Mouse (Mus musculus) MEL (cell line): ENCODE measurements around the gene Gdi2.

Source experiments
- CTCF ChIP-seq, 3 experiments: IDR thresholded peaks in 2 of 3; conservative IDR thresholded peaks in 1 of 3; 2 replicates each; pipeline ENCODE4 v1.5.1; 2011 to 2012; ENCODE audit warnings: low read length in 3 of 3, low read depth in 2 of 3, mild to moderate bottlenecking in 2 of 3, improper control_type of control experiment in 1 of 3, inconsistent platforms in 1 of 3, mixed read lengths in 1 of 3, moderate library complexity in 1 of 3; ENCODE audit not compliant: control insufficient read depth in 1 of 3, insufficient read depth in 1 of 3, poor library complexity in 1 of 3, severe bottlenecking in 1 of 3
- GABPA ChIP-seq: IDR thresholded peaks from 2 replicates; pipeline ENCODE4 v1.6.1; 2012; ENCODE audit warnings: low read depth, mild to moderate bottlenecking, inconsistent platforms, low read length, improper control_type of control experiment, moderate library complexity
- KAT2A ChIP-seq: conservative IDR thresholded peaks from 2 replicates; pipeline ENCODE4 v1.6.1; 2012; ENCODE audit warnings: low read depth, low read length, improper control_type of control experiment, inconsistent platforms
- TCF12 ChIP-seq: IDR thresholded peaks from 2 replicates; pipeline ENCODE4 v1.6.1; 2014; ENCODE audit warnings: low read depth, mild to moderate bottlenecking, inconsistent platforms, low read length, improper control_type of control experiment, moderate library complexity
- USF2 ChIP-seq, 2 experiments: IDR thresholded peaks; 2 replicates each; pipeline ENCODE4 v1.6.1; 2011 to 2012; ENCODE audit warnings: improper control_type of control experiment in 2 of 2, low read length in 2 of 2, borderline replicate concordance in 1 of 2, inconsistent platforms in 1 of 2, low read depth in 1 of 2, mild to moderate bottlenecking in 1 of 2; ENCODE audit not compliant: insufficient read depth in 1 of 2
- ZKSCAN1 ChIP-seq: IDR thresholded peaks from 2 replicates; pipeline ENCODE4 v1.6.1; 2012; ENCODE audit warnings: low read depth, mild to moderate bottlenecking, inconsistent platforms, low read length, improper control_type of control experiment, moderate library complexity

DNA sequence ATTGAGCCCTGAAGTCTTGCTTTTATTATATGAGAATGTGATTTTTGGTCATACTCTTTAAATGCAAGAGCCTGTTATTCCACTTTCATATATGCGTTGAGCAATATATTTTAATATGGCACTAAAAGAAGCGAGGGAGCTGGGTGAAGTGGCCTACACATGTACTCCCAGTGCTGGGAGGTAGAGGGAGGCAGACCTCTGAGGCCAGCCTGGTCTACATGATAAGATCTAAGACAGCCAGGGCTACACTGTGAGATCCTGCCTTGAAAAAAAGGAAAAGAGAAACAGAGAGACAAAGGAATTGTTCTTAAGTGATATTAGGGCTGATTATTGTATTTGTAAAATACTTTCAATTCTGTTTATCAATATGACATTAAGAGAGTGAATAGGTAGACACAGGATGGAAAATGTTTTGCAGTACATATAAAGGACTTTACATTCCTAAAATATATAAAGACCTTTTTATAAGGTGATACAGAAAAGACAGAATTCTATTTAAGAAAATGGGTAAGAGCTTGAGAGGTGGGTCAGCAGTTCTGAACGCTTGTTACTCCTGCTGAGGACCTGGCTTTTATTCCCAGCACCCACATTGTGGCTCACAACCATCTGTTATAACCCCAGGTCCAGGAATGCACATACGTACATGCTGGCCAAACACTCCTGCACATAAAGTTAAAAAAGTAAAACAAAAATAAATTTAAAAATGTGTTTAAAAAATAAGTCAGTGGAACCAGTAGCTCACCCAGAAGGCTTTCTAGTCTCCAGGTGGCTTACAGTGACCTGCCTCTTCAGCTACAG lies 6.4 kb downstream of the Gdi2 start:
- peak in 1 of 3 experiments; percentile 4; a peak in 1 of 6 replicates for TF ChIP-seq CTCF (IDR thresholded peaks at IDR 0.05 in 2 of 3, conservative IDR thresholded peaks at IDR 0.05 in 1 of 3; ENCODE audit: control insufficient read depth in 1 of 3, insufficient read depth in 1 of 3, low read depth in 2 of 3, low read length in 3 of 3, poor library complexity in 1 of 3, severe bottlenecking in 1 of 3)
- TF ChIP-seq GABPA: no peak
- TF ChIP-seq TCF12: no peak
- TF ChIP-seq USF2 (IDR thresholded peaks at IDR 0.05; ENCODE audit: borderline replicate concordance in 1 of 2, insufficient read depth in 1 of 2, low read depth in 1 of 2, low read length in 2 of 2): no peak
- TF ChIP-seq ZKSCAN1: no peak
- no peak for TF ChIP-seq KAT2A
